19 mouse cellular contexts compared by ENCODE assay signal in the genomic region with DNA sequence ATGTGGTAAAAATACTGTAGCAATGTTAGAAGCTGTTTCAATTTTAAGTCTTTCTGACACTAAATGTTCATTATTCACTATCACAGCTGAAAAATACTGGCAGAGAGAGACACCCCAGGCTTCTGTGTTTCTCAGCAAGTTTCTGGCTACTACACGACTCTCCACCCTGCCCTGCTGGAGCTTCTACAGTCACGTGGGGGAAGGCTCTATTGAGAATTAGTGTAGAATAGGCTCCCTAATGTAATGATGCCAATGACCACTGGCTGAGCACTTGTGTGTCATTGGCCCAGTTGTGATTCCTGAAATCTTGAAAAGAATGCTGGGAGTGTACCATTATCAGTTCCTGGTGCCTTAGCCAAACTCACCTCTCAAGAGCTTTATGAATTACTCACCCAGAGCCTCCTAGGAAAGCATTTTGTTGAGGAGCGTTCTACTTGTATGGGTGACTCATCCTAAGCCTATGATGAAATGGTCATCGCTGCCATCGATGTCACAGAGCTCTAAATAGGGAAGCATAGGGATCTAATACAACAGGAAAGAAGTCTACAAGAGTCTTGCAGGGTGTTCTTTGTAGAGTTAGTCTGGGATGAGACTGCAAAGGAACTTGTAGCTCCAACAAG.
DNase-seq lines count a peak whose midpoint lies in the region; TF ChIP-seq lines count a peak whose summit lies in the region.
"Had no signal": no experiment of that assay in that cellular context is flagged by ENCODE, and none has a peak within 500 bp of the region (broad histone marks: within the 10 kb centered on the region; RNA-seq: fewer than 3 reads in every experiment).

No protein-coding gene starts in this region.

- peak overlapping the region; percentile 64 for H3K27ac ChIP-seq in layer of hippocampus, adult 2 months
- H3K27ac ChIP-seq: forebrain, embryonic 15.5 days; hindbrain, embryonic 14.5 days; intestine, embryonic 15.5 days; kidney, embryonic 15.5 days; limb, embryonic 13.5 days; liver, embryonic 14.5 days; neural tube, embryonic 13.5 days had no signal

- no peak overlapping the region for H3K4me3 ChIP-seq in layer of hippocampus, adult 2 months
- H3K4me3 ChIP-seq: forebrain, embryonic 15.5 days; intestine, embryonic 15.5 days; kidney, embryonic 15.5 days; limb, embryonic 13.5 days; neural tube, embryonic 13.5 days had no signal

- no peak for TF ChIP-seq CTCF in layer of hippocampus, adult 2 months (conservative IDR thresholded peaks at IDR 0.05)

- intact Hi-C loops in gastrocnemius, postnatal 14 days (cut with DNase I; ENCODE audit: low total_unique reads), result no loop called here

- DNase-seq in gastrocnemius, adult 18-20 months (ENCODE audit: low spot score), result peak; percentile 18
- DNase-seq in gastrocnemius, postnatal 14 days, result no peak
- no peak for DNase-seq in layer of hippocampus, adult 2 months (ENCODE audit: low spot score in 2 of 2)
- no peak for DNase-seq in layer of hippocampus, postnatal 36 days
- DNase-seq in Muller cell, postnatal 12 days (ENCODE audit: inconsistent ontology term), result peak; percentile 69
- DNase-seq in fibroblast of lung, adult 2 months (ENCODE audit: low read depth), result peak; percentile 25
- DNase-seq in spleen, postnatal 14 days (ENCODE audit: low spot score in 2 of 2), result no peak
- DNase-seq in kidney, adult 18-20 months, result no peak
- DNase-seq: adrenal gland, postnatal 14 days; embryo, embryonic 11 days; right cerebral cortex, postnatal 14 days; thymus, postnatal 25 days had no signal

Comparison
In these comparisons a context has a peak if more than half of its experiments do, and no peak if none do; other contexts are left out.
1. DNase-seq: peak in gastrocnemius, adult 18-20 months (single experiment), Muller cell, postnatal 12 days (single experiment) and fibroblast of lung, adult 2 months (single experiment); none in gastrocnemius, postnatal 14 days (single experiment), layer of hippocampus, adult 2 months (0 of 2), layer of hippocampus, postnatal 36 days (0 of 2), spleen, postnatal 14 days (0 of 2) and kidney, adult 18-20 months (single experiment).